Mouse (Mus musculus): ENCODE measurements at regions not wholly inside any gene's neighbourhood (a gene's known extent, or its start where the extent isn't known, plus 50 kb on each side); places are given as distances from the start of the nearest gene placed in this dataset.

GRCm38 (mm10) chr13:101931264-101931663 lies 163.2 kb upstream of the Pik3r1 start:
- no peaks in the 10 kb centered on the region for H3K36me3 ChIP-seq (ENCODE audit: insufficient read depth, low read length)
- no peak overlapping the region for H3K4me3 ChIP-seq (replicated peaks; ENCODE audit: low read length)
- 0 out of 2 replicates have a peak, but pooled peaks cover 3% of the 10 kb centered on the region for H3K4me1 ChIP-seq (replicated peaks; ENCODE audit: low read depth, low read length)
- peaks cover 16% of the 10 kb centered on the region for H3K27me3 ChIP-seq (ENCODE audit: insufficient read depth, low read length)
- no peak for TF ChIP-seq NANOG (IDR thresholded peaks at IDR 0.05; ENCODE audit: borderline replicate concordance, low read length)
- TF ChIP-seq POU5F1 (IDR thresholded peaks at IDR 0.05; ENCODE audit: borderline replicate concordance, low read length), result no peak
- TF ChIP-seq CTCF (conservative IDR thresholded peaks at IDR 0.05; ENCODE audit: low read length), result no peak
- H3K9me3 ChIP-seq (ENCODE audit: low read length), result peaks cover 16% of the 10 kb centered on the region

- 0 out of 2 replicates have a peak, but pooled peaks cover 3% of the 10 kb centered on the region for H3K4me1 ChIP-seq (replicated peaks; ENCODE audit: low read depth, low read length)
- H3K36me3 ChIP-seq (ENCODE audit: insufficient read depth, low read length), result no peaks in the 10 kb centered on the region
- TF ChIP-seq NANOG (IDR thresholded peaks at IDR 0.05; ENCODE audit: borderline replicate concordance, low read length), result no peak
- H3K4me3 ChIP-seq (replicated peaks; ENCODE audit: low read length), result no peak overlapping the region
- H3K27me3 ChIP-seq (ENCODE audit: insufficient read depth, low read length), result peaks cover 20% of the 10 kb centered on the region
- H3K9me3 ChIP-seq (ENCODE audit: low read length), result peaks cover 23% of the 10 kb centered on the region
These were observed 163.9 kb upstream of the Pik3r1 start for GRCm38 (mm10) chr13:101931882-101932281.

DNA sequence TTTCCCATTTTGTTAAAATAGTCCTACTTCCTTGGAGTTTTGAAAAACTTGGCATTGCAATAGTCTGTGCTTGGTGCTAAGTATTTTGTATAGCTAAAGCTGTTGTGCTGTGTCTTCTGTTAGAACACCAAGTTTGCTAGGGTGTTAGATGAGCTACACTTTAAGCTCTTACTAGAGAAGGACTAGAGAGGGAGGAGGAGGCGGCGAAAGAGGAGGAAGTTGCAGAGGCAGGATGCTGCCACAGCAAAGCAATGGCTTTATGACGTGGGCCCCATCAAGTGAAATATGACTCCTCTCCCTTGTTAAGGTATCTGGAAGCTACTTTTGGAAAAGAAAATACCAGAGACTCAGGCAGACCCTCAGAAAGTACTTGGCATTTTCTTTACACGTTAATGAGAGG lies 167.8 kb upstream of the Pik3r1 start:
- H3K27me3 ChIP-seq (ENCODE audit: insufficient read depth, low read length), result peaks cover 26% of the 10 kb centered on the region
- TF ChIP-seq NANOG (IDR thresholded peaks at IDR 0.05; ENCODE audit: borderline replicate concordance, low read length) (no peak), POU5F1 (IDR thresholded peaks at IDR 0.05; ENCODE audit: borderline replicate concordance, low read length) (no peak)
- H3K4me1 ChIP-seq (replicated peaks; ENCODE audit: low read depth, low read length), result 0 out of 2 replicates have a peak, but pooled peaks cover 3% of the 10 kb centered on the region
- no peaks in the 10 kb centered on the region for H3K36me3 ChIP-seq (ENCODE audit: insufficient read depth, low read length)
- peaks cover 35% of the 10 kb centered on the region for H3K9me3 ChIP-seq (ENCODE audit: low read length)
- H3K4me3 ChIP-seq (replicated peaks; ENCODE audit: low read length), result no peak overlapping the region

- peaks cover 42% of the 10 kb centered on the region for H3K9me3 ChIP-seq (ENCODE audit: low read length)
- TF ChIP-seq CTCF (conservative IDR thresholded peaks at IDR 0.05; ENCODE audit: low read length), result no peak
- no peak for TF ChIP-seq NANOG (IDR thresholded peaks at IDR 0.05; ENCODE audit: borderline replicate concordance, low read length)
- TF ChIP-seq POU5F1 (IDR thresholded peaks at IDR 0.05; ENCODE audit: borderline replicate concordance, low read length), result no peak
- no peak overlapping the region for H3K4me3 ChIP-seq (replicated peaks; ENCODE audit: low read length)
- H3K27me3 ChIP-seq (ENCODE audit: insufficient read depth, low read length), result no peaks in the 10 kb centered on the region
- H3K4me1 ChIP-seq (replicated peaks; ENCODE audit: low read depth, low read length), result no peaks in the 10 kb centered on the region
- no peaks in the 10 kb centered on the region for H3K36me3 ChIP-seq (ENCODE audit: insufficient read depth, low read length)
These were observed 186.5 kb upstream of the Pik3r1 start for GRCm38 (mm10) chr13:101954521-101954920.

DNA sequence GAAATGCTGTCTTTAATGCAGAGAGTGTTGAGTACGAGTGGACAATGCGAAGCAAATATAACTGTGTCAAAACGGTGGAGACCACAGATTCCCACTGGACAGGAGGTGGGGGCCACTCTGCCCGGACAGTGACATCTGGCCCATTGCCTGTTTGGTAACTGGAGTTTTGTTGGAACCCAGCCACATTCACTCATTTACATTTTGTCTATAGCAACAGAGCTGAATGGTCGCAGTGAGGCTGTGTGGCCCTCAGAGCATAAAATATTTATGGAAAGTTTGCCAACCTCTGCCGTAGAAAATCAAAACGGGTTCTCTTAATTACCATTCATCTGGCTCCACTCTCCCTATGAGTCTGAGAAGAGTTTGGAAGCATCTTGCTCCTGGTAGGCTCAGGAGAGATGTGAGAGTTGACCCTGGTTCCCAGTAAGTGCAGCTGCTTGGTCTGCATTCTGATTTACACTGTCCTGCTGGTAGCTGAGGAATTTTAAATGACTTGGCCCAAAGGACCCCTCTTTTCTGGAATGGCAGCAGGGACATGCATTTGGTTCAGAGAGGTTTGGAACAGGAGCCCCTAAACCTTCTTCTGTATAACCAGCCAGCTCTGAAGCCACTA lies 187.9 kb upstream of the Pik3r1 start:
- Histone ChIP-seq H3K4me3 (replicated peaks; ENCODE audit: low read length) (no peak overlapping the region), H3K36me3 (ENCODE audit: insufficient read depth, low read length) (0 out of 2 replicates have a peak, but pooled peaks cover 5% of the 10 kb centered on the region), H3K9me3 (ENCODE audit: low read length) (peaks cover 56% of the 10 kb centered on the region), H3K4me1 (replicated peaks; ENCODE audit: low read depth, low read length) (no peaks in the 10 kb centered on the region), H3K27me3 (ENCODE audit: insufficient read depth, low read length) (no peaks in the 10 kb centered on the region)
- no peak for TF ChIP-seq CTCF (conservative IDR thresholded peaks at IDR 0.05; ENCODE audit: low read length)
- TF ChIP-seq POU5F1 (IDR thresholded peaks at IDR 0.05; ENCODE audit: borderline replicate concordance, low read length), result no peak
- TF ChIP-seq NANOG (IDR thresholded peaks at IDR 0.05; ENCODE audit: borderline replicate concordance, low read length), result no peak

DNA sequence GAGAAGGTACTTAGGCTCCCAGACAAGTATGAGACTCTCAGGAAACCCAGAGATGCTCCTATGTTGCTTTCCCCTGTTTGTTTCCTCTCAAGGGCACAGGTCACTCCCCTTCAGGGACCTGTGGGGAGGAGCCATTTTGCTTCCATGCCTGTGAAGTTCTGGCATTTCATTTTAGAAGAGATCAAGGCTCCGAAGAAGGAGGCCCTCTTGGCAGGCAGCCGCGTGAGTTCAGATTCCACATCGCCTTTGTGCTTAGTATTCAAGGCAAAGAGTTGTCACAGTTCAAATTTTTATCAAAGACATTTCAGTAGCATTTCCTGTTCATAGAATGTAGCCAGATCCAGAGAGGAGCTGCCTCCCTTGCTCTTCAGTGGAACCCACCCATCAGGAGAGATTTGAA lies 189.8 kb upstream of the Pik3r1 start:
- no peak for TF ChIP-seq CTCF (conservative IDR thresholded peaks at IDR 0.05; ENCODE audit: low read length)
- no peak for TF ChIP-seq POU5F1 (IDR thresholded peaks at IDR 0.05; ENCODE audit: borderline replicate concordance, low read length)
- TF ChIP-seq NANOG (IDR thresholded peaks at IDR 0.05; ENCODE audit: borderline replicate concordance, low read length), result no peak
- H3K27me3 ChIP-seq (ENCODE audit: insufficient read depth, low read length), result no peaks in the 10 kb centered on the region
- H3K36me3 ChIP-seq (ENCODE audit: insufficient read depth, low read length), result 0 out of 2 replicates have a peak, but pooled peaks cover 5% of the 10 kb centered on the region
- peaks cover 51% of the 10 kb centered on the region for H3K9me3 ChIP-seq (ENCODE audit: low read length)
- no peak overlapping the region for H3K4me3 ChIP-seq (replicated peaks; ENCODE audit: low read length)
- H3K4me1 ChIP-seq (replicated peaks; ENCODE audit: low read depth, low read length), result no peaks in the 10 kb centered on the region

DNA sequence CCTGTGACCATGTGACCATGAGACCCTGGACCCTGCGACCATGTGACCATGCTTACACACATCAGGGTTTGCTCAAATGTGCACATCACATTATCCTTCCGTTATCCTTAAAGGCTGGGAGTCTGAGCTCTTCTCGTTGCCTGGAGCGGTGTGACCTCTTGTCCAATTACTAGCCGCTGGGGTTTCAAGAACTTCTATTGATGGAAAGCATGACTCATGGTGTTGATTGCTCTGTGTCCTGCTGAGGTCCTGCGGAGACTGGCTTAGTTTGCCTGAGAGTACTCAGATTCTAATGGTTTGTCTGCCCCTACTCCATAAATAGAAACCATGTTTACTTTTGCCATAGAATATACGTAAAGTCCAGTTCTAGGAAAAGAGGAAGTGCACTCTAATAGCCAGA lies 197.5 kb upstream of the Pik3r1 start:
- 0 out of 2 replicates have a peak, but pooled peaks cover 2% of the 10 kb centered on the region for H3K36me3 ChIP-seq (ENCODE audit: insufficient read depth, low read length)
- no peak overlapping the region for H3K4me3 ChIP-seq (replicated peaks; ENCODE audit: low read length)
- H3K9me3 ChIP-seq (ENCODE audit: low read length), result peaks cover 30% of the 10 kb centered on the region
- no peaks in the 10 kb centered on the region for H3K4me1 ChIP-seq (replicated peaks; ENCODE audit: low read depth, low read length)
- no peaks in the 10 kb centered on the region for H3K27me3 ChIP-seq (ENCODE audit: insufficient read depth, low read length)
- no peak for TF ChIP-seq NANOG (IDR thresholded peaks at IDR 0.05; ENCODE audit: borderline replicate concordance, low read length)
- TF ChIP-seq POU5F1 (IDR thresholded peaks at IDR 0.05; ENCODE audit: borderline replicate concordance, low read length), result no peak
- no peak for TF ChIP-seq CTCF (conservative IDR thresholded peaks at IDR 0.05; ENCODE audit: low read length)

- no peaks in the 10 kb centered on the region for H3K36me3 ChIP-seq (ENCODE audit: insufficient read depth, low read length)
- peaks cover 26% of the 10 kb centered on the region for H3K9me3 ChIP-seq (ENCODE audit: low read length)
- H3K4me1 ChIP-seq (replicated peaks; ENCODE audit: low read depth, low read length), result no peaks in the 10 kb centered on the region
- no peak overlapping the region for H3K4me3 ChIP-seq (replicated peaks; ENCODE audit: low read length)
- TF ChIP-seq POU5F1 (IDR thresholded peaks at IDR 0.05; ENCODE audit: borderline replicate concordance, low read length) (no peak), CTCF (conservative IDR thresholded peaks at IDR 0.05; ENCODE audit: low read length) (no peak), NANOG (IDR thresholded peaks at IDR 0.05; ENCODE audit: borderline replicate concordance, low read length) (no peak)
- no peaks in the 10 kb centered on the region for H3K27me3 ChIP-seq (ENCODE audit: insufficient read depth, low read length)
These were observed 198.9 kb upstream of the Pik3r1 start for GRCm38 (mm10) chr13:101966799-101967397.

- H3K36me3 ChIP-seq (ENCODE audit: insufficient read depth, low read length), result no peaks in the 10 kb centered on the region
- H3K4me1 ChIP-seq (replicated peaks; ENCODE audit: low read depth, low read length), result no peaks in the 10 kb centered on the region
- peaks cover 26% of the 10 kb centered on the region for H3K9me3 ChIP-seq (ENCODE audit: low read length)
- TF ChIP-seq CTCF (conservative IDR thresholded peaks at IDR 0.05; ENCODE audit: low read length) (no peak), NANOG (IDR thresholded peaks at IDR 0.05; ENCODE audit: borderline replicate concordance, low read length) (no peak), POU5F1 (IDR thresholded peaks at IDR 0.05; ENCODE audit: borderline replicate concordance, low read length) (no peak)
- H3K4me3 ChIP-seq (replicated peaks; ENCODE audit: low read length), result no peak overlapping the region
- no peaks in the 10 kb centered on the region for H3K27me3 ChIP-seq (ENCODE audit: insufficient read depth, low read length)
These were observed 199.4 kb upstream of the Pik3r1 start for GRCm38 (mm10) chr13:101967466-101967865.

Measured in E14TG2a.4 (cell line).